Mouse (Mus musculus): Measurements from ENCODE around the gene Cda.

DNA sequence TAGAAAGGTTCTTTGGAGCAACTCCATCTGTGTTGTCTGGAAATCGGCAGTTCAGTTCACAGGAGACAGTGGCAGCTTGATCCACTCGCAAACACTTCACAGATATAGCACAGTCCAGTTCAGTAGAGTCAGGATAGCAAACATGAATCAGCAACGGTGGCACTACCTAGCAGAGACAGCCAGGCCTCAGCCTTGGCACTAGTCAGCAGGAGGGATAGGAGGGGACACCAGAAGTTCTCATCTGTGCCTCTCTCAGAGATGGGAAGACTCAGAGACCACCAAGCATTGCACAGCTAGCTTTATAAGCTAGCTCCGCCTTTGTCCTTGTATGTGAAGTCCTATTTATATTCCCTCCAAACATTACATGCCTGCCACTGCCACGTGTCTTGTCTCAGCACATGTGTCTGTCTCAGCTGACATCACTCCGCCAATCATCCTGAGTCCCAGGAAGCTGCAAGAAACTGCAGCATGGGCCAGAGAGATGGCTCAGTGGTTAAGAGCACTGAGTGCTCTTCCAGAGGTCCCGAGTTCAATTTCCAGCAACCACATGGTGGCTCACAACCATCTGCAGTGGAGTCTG, 39.8 kb downstream of the Cda start:
- TF ChIP-seq CTCF (IDR thresholded peaks at IDR 0.05; ENCODE audit: insufficient read depth, low read depth, low read length) (no peak), POLR2A (IDR thresholded peaks at IDR 0.05; ENCODE audit: insufficient read depth, low read depth, low read length) (no peak)

All from olfactory bulb, adult 2 months (tissue).